Mouse (Mus musculus): Measurements from ENCODE around the gene Spo11. TPM values are rescaled to one million over a fixed set of nuclear protein-coding genes. Genes with fewer than 3 reads are reported as not detected.

Spo11 gene
- polyA plus RNA-seq (2015; fragmentation: Nextera tagmentation; extraction: Ambion mirVana), result 0.13 and 0.45 TPM in 2 replicates

DNA sequence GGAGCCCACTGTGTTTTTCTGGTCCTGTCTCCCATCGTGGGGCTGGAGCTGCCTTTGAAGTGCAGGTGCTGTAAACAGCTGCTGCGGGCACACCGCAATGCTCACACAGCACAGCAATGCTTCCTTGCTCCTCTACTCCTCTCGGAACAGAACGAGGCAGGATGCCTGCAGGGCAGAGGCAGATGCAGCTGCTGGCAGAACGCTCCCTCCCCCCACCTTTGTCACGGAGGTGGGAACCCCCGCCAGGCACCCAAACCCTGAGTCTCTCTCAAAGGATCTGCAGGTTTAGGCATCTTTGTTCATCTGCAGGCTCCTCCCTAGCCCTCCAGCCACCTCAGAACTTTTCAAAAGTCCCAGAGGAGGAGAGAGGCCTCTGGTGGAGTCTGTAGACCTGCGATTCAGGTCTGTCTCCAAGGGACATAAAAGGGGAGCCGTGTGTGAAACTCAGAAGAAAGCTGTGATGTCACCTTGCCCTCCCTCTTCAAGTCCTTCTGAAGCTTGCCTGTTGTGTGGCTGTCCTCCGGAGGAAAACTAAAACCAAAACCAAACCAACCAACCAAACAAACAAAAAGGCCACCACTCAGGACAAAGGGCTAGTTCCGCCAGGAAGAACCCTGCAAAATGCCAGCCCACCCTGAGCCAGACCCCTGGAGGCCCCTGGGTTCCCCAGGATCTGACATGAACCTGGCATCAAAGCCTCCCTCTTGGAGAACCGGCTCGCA lies at the start of gene Spo11:
Gene Spo11 (plus strand): TSS at position 292 of the 722 bp plus-strand sequence.
- 0 out of 2 replicates have a peak within 1 kb of the TSS, but pooled peaks have one; percentile 2 for H3K4me3 ChIP-seq
- H3K4me1 ChIP-seq, result peaks cover 23% of the 10 kb centered on the region
- H3K27ac ChIP-seq, result peak within 1 kb of the TSS; percentile 5; the same call in 1 of the 2 replicates
- H3K4me2 ChIP-seq, result peak within 1 kb of the TSS; percentile 42
- WGBS, result 11% methylated on average over 14 of the region's 14 CpGs
- peak within 1 kb of the TSS; percentile 39 for H3K9ac ChIP-seq
- ATAC-seq, result peak; percentile 53
- H3K27me3 ChIP-seq, result no peaks in the 10 kb centered on the region
- no peaks in the 10 kb centered on the region for H3K36me3 ChIP-seq (ENCODE audit: poor library complexity, severe bottlenecking)
- no peaks in the 10 kb centered on the region for H3K9me3 ChIP-seq (replicated peaks)

- Histone ChIP-seq H3K9ac (no peak overlapping the region), H3K27me3 (peaks cover 12% of the 10 kb centered on the region)
Observed at GRCm38 (mm10) chr2:172929905-172930436, 47.5 kb upstream of the Spo11 start.

GRCm38 (mm10) chr2:172931137-172931898 lies 46.2 kb upstream of the Spo11 start:
- Histone ChIP-seq H3K27me3 (peaks cover 25% of the 10 kb centered on the region), H3K9me3 (replicated peaks) (no peaks in the 10 kb centered on the region)
- ATAC-seq, result no peak

More at GRCm38 (mm10) chr2:172929905-172930436, 47.5 kb upstream of the Spo11 start:
- Histone ChIP-seq H3K36me3 (ENCODE audit: poor library complexity, severe bottlenecking) (no peaks in the 10 kb centered on the region), H3K4me3 (no peak overlapping the region), H3K27ac (no peak overlapping the region), H3K4me2 (no peak overlapping the region), H3K9me3 (replicated peaks) (no peaks in the 10 kb centered on the region), H3K4me1 (peaks cover 28% of the 10 kb centered on the region)
- no peak for ATAC-seq
- WGBS, result 77% methylated on average over 14 of the region's 14 CpGs

DNA sequence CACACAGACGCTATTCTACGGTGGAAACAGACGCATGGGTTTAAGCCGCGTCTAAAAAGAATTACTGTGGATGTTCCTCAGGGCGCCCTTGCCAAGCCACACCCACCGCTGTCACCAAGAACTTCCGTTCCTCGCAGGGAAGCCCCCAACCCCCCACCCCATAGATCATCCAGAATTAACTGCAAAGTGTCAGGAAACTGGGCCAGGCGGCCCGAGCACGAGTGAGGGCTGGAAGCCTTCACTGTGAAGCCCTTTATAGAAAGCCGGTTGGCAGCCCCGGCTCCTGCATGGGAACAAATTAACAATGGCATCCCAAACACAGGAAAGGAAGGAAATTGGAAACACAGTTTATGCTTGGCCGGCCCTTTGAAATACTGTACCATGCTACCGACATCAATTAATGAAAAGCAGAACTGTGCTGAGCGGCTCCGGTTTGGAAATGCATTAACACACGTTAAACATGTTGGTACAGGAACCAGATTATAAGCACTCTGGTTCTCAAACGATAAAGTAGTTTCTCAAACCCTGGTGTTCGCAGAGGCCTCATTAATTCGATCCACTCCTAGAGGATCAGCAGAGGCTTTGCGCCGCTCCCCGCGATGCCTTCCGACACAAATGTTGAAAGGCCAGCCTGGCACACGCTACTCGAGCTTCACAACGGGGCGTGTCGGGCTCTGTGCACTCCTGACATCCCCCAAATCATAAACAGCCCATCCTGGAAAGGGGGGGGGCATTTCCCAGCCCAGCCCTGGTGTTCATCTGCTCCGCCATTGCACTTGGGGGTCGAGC lies 43.7 kb upstream of the Spo11 start:
- Histone ChIP-seq H3K4me2 (peak overlapping the region; percentile 59), H3K27me3 (peaks cover 50% of the 10 kb centered on the region), H3K4me1 (peaks cover 60% of the 10 kb centered on the region), H3K9me3 (replicated peaks) (no peaks in the 10 kb centered on the region), H3K27ac (peak overlapping the region; percentile 58), H3K36me3 (ENCODE audit: poor library complexity, severe bottlenecking) (no peaks in the 10 kb centered on the region), H3K4me3 (peak overlapping the region; percentile 26), H3K9ac (peak overlapping the region; percentile 23; the same call in 1 of the 2 replicates)
- peak; percentile 69 for ATAC-seq
- under 1% methylated on average over 34 of the region's 34 CpGs for WGBS

More at GRCm38 (mm10) chr2:172931137-172931898, 46.2 kb upstream of the Spo11 start:
- Histone ChIP-seq H3K36me3 (ENCODE audit: poor library complexity, severe bottlenecking) (no peaks in the 10 kb centered on the region), H3K4me3 (no peak overlapping the region), H3K9ac (no peak overlapping the region), H3K4me2 (no peak overlapping the region), H3K4me1 (peaks cover 39% of the 10 kb centered on the region), H3K27ac (no peak overlapping the region)
- WGBS, result 80% methylated on average over 17 of the region's 17 CpGs

DNA sequence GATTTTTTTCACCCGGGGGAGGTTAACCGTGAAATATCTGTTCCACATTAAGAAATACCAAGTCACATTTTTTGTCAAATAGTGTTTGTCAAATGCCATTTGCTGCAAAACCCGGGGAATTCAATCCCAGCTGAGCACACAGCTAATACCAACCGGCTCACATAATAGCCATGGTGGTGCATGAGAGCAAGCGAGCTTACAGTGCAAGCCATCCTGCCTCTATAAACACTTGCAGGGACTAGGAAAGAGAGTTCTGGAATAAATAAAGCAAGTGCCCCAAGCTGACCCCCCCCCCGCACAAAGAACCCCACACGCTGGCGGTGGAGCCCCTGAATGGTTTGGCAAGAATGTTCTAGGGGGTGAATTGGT lies 43.1 kb upstream of the Spo11 start:
- Histone ChIP-seq H3K27me3 (peaks cover 56% of the 10 kb centered on the region), H3K4me1 (peaks cover 66% of the 10 kb centered on the region)
- ATAC-seq, result no peak

GRCm38 (mm10) chr2:172934891-172935740 lies 42.4 kb upstream of the Spo11 start:
- Histone ChIP-seq H3K9ac (peak overlapping the region; percentile 38), H3K4me1 (peaks cover 73% of the 10 kb centered on the region), H3K4me3 (no peak overlapping the region), H3K27ac (no peak overlapping the region), H3K9me3 (replicated peaks) (no peaks in the 10 kb centered on the region), H3K4me2 (peak overlapping the region; percentile 59), H3K36me3 (ENCODE audit: poor library complexity, severe bottlenecking) (no peaks in the 10 kb centered on the region), H3K27me3 (peaks cover 63% of the 10 kb centered on the region)
- WGBS, result 5% methylated on average over 30 of the region's 30 CpGs
- no peak for ATAC-seq

More for the DNA sequence above, 43.1 kb upstream of the Spo11 start:
- H3K36me3 ChIP-seq (ENCODE audit: poor library complexity, severe bottlenecking), result no peaks in the 10 kb centered on the region
- WGBS, result 3% methylated on average over 8 of the region's 8 CpGs
- peak overlapping the region; percentile 26 for H3K4me3 ChIP-seq
- H3K4me2 ChIP-seq, result peak overlapping the region; percentile 59
- no peaks in the 10 kb centered on the region for H3K9me3 ChIP-seq (replicated peaks)
- H3K9ac ChIP-seq, result peak overlapping the region; percentile 23; the same call in 1 of the 2 replicates
- H3K27ac ChIP-seq, result peak overlapping the region; percentile 58

- Histone ChIP-seq H3K36me3 (ENCODE audit: poor library complexity, severe bottlenecking) (no peaks in the 10 kb centered on the region), H3K27me3 (peaks cover 72% of the 10 kb centered on the region), H3K4me1 (peaks cover 80% of the 10 kb centered on the region)
Observed at GRCm38 (mm10) chr2:172935776-172936562, 41.5 kb upstream of the Spo11 start.

GRCm38 (mm10) chr2:172936844-172937243 lies 40.7 kb upstream of the Spo11 start:
- Histone ChIP-seq H3K4me1 (peaks cover 75% of the 10 kb centered on the region), H3K27ac (no peak overlapping the region), H3K9me3 (replicated peaks) (no peaks in the 10 kb centered on the region), H3K9ac (no peak overlapping the region), H3K36me3 (ENCODE audit: poor library complexity, severe bottlenecking) (no peaks in the 10 kb centered on the region), H3K4me2 (peak overlapping the region; percentile 92; the same call in 1 of the 2 replicates), H3K4me3 (no peak overlapping the region), H3K27me3 (peaks cover 81% of the 10 kb centered on the region)
- no peak for ATAC-seq
- 26% methylated on average over 5 of the region's 5 CpGs for WGBS

More at GRCm38 (mm10) chr2:172935776-172936562, 41.5 kb upstream of the Spo11 start:
- no peak overlapping the region for H3K4me3 ChIP-seq
- ATAC-seq, result no peak
- no peaks in the 10 kb centered on the region for H3K9me3 ChIP-seq (replicated peaks)
- H3K9ac ChIP-seq, result no peak overlapping the region
- peak overlapping the region; percentile 92; the same call in 1 of the 2 replicates for H3K4me2 ChIP-seq
- WGBS, result 19% methylated on average over 12 of the region's 12 CpGs
- H3K27ac ChIP-seq, result no peak overlapping the region

GRCm38 (mm10) chr2:172937326-172938190 lies 39.9 kb upstream of the Spo11 start:
- Histone ChIP-seq H3K9ac (peak overlapping the region; percentile 12; the same call in 1 of the 2 replicates), H3K27me3 (peaks cover 88% of the 10 kb centered on the region), H3K9me3 (replicated peaks) (no peaks in the 10 kb centered on the region), H3K36me3 (ENCODE audit: poor library complexity, severe bottlenecking) (no peaks in the 10 kb centered on the region), H3K4me2 (peak overlapping the region; percentile 92), H3K27ac (peak overlapping the region; percentile 59), H3K4me3 (peak overlapping the region; percentile 45), H3K4me1 (peaks cover 71% of the 10 kb centered on the region)
- no peak for ATAC-seq
- 7% methylated on average over 12 of the region's 12 CpGs for WGBS

Measured in forebrain, embryonic 13.5 days (tissue).